Mouse (Mus musculus) adrenal gland, postnatal 25 days (tissue): ENCODE data around the gene Runx1. TPM values are rescaled to one million over a fixed set of nuclear protein-coding genes. Genes with fewer than 3 reads are reported as not detected.

Experiments used
- DNase-seq: peaks from one replicate; pipeline ENCODE4 v3.0.0; 2021; ENCODE audit warnings: mixed read lengths
- total RNA-seq: library from RNA; stranded (reverse); gene quantifications from 2 replicates; pipeline ENCODE4 v1.2.3, GENCODE M21; 2021

The Runx1 gene
- total RNA-seq, 1 experiment from 2014 or later = 5.6 TPM

GRCm38 (mm10) chr16:92793741-92794140 lies 32.2 kb downstream of the Runx1 start:
- no peak for DNase-seq

GRCm38 (mm10) chr16:92792905-92793304 lies 33.0 kb downstream of the Runx1 start:
- DNase-seq = no peak

- DNase-seq = no peak
These were observed 35.3 kb downstream of the Runx1 start for GRCm38 (mm10) chr16:92790601-92791000.

- no peak for DNase-seq
These were observed 36.1 kb downstream of the Runx1 start for GRCm38 (mm10) chr16:92789840-92790239.

GRCm38 (mm10) chr16:92788446-92788845 lies 37.5 kb downstream of the Runx1 start:
- DNase-seq = no peak

GRCm38 (mm10) chr16:92786883-92787321 lies 39.0 kb downstream of the Runx1 start:
- DNase-seq = no peak

GRCm38 (mm10) chr16:92786276-92786882 lies 39.6 kb downstream of the Runx1 start:
- no peak for DNase-seq

- DNase-seq = no peak
These were observed 42.3 kb downstream of the Runx1 start for GRCm38 (mm10) chr16:92783651-92784131.

GRCm38 (mm10) chr16:92782408-92782807 lies 43.5 kb downstream of the Runx1 start:
- DNase-seq = no peak

GRCm38 (mm10) chr16:92779896-92780435 lies 46.0 kb downstream of the Runx1 start:
- DNase-seq = peak; percentile 21

GRCm38 (mm10) chr16:92779175-92779574 lies 46.8 kb downstream of the Runx1 start:
- DNase-seq = no peak

GRCm38 (mm10) chr16:92778096-92778780 lies 47.7 kb downstream of the Runx1 start:
- DNase-seq = no peak

GRCm38 (mm10) chr16:92767862-92768261 lies 58.1 kb downstream of the Runx1 start:
- DNase-seq = no peak

- DNase-seq = no peak
These were observed 58.5 kb downstream of the Runx1 start for GRCm38 (mm10) chr16:92767423-92767822.

GRCm38 (mm10) chr16:92764741-92765396 lies 61.1 kb downstream of the Runx1 start:
- DNase-seq = no peak

GRCm38 (mm10) chr16:92763666-92764065 lies 62.3 kb downstream of the Runx1 start:
- DNase-seq = no peak

- no peak for DNase-seq
These were observed 63.9 kb downstream of the Runx1 start for GRCm38 (mm10) chr16:92761968-92762521.

GRCm38 (mm10) chr16:92760091-92760490 lies 65.9 kb downstream of the Runx1 start:
- DNase-seq = no peak

- DNase-seq = no peak
These were observed 68.4 kb downstream of the Runx1 start for GRCm38 (mm10) chr16:92757564-92757963.

- DNase-seq = no peak
These were observed 72.0 kb downstream of the Runx1 start for GRCm38 (mm10) chr16:92753944-92754343.

- no peak for DNase-seq
These were observed 72.8 kb downstream of the Runx1 start for GRCm38 (mm10) chr16:92753139-92753538.

- no peak for DNase-seq
These were observed 77.7 kb downstream of the Runx1 start for GRCm38 (mm10) chr16:92748272-92748671.

- DNase-seq = no peak
These were observed 78.9 kb downstream of the Runx1 start for GRCm38 (mm10) chr16:92747062-92747461.
